Mouse (Mus musculus) intestine, postnatal 0 days (tissue): Measurements from ENCODE around the gene Acp6. TPM values are rescaled to one million over a fixed set of nuclear protein-coding genes. Genes with fewer than 3 reads are reported as not detected.
A peak's percentile ranks its signal among the peaks of the same experiment; 100 is the strongest.
"Not testable (repeated sequence)": the region's sequence is repeated elsewhere in the genome, so short reads cannot be mapped to it uniquely, and the experiment has no call there.

ENCODE experiments used
- ATAC-seq: fragments of 200-750 bp; cut with Nextera tagmentation; 2 replicates; pipeline ENCODE4 v1.8.0; 2017; ENCODE audit warnings: mild to moderate bottlenecking, moderate TSS enrichment, moderate library complexity
- H3K27ac ChIP-seq: fragments of 300-500 bp; sonication (generic); 2 replicates; pipeline ENCODE4 v1.5.1; 2014; ENCODE audit warnings: mild to moderate bottlenecking, low read depth, low read length, moderate library complexity
- H3K27me3 ChIP-seq: fragments of 300-500 bp; sonication (generic); replicated peaks from 2 replicates; pipeline ENCODE4 v1.6.1; 2014; ENCODE audit warnings: low read length, mixed read lengths; ENCODE audit not compliant: control insufficient read depth, insufficient read depth
- H3K36me3 ChIP-seq: fragments of 300-500 bp; sonication (generic); 2 replicates; pipeline ENCODE4 v1.6.1; 2014; ENCODE audit warnings: mild to moderate bottlenecking, moderate library complexity; ENCODE audit not compliant: control insufficient read depth, insufficient read depth
- H3K4me1 ChIP-seq: fragments of 300-500 bp; sonication (generic); replicated peaks from 2 replicates; pipeline ENCODE4 v1.6.1; 2014; ENCODE audit warnings: antibody characterized with exemption, low read length, mixed read lengths; ENCODE audit not compliant: control insufficient read depth, insufficient read depth
- H3K4me2 ChIP-seq: fragments of 300-500 bp; sonication (generic); replicated peaks from 2 replicates; pipeline ENCODE4 v1.6.1; 2014; ENCODE audit warnings: low read depth, mild to moderate bottlenecking, moderate library complexity
- H3K4me3 ChIP-seq: fragments of 300-500 bp; sonication (generic); 2 replicates; pipeline ENCODE4 v1.5.1; 2014; ENCODE audit warnings: low read depth, low read length
- H3K9ac ChIP-seq: fragments of 300-500 bp; sonication (generic); 2 replicates; pipeline ENCODE4 v1.6.1; 2014; ENCODE audit warnings: mild to moderate bottlenecking, low read depth, low read length
- H3K9me3 ChIP-seq: fragments of 300-500 bp; sonication (generic); 2 replicates; pipeline ENCODE4 v1.6.1; 2016; ENCODE audit warnings: mixed run types; ENCODE audit not compliant: control insufficient read depth
- CTCF ChIP-seq: sonication (generic); IDR thresholded peaks from 2 replicates; pipeline ENCODE4 v1.5.1; 2016; ENCODE audit warnings: low read depth, mild to moderate bottlenecking, control low read depth, antibody characterized with exemption, moderate library complexity
- WGBS: fragments of 180-500 bp; shearing (Covaris S2); extraction: QIAGEN DNeasy Blood & Tissue Kit; methylation state at CpG from one replicate; pipeline ENCODE4 v1.1.7; 2014; 5-methylcytosine and 5-hydroxymethylcytosine counted together
- polyA plus RNA-seq: library from polyadenylated mRNA; unstranded; fragments of >200 nt; fragmentation: Nextera tagmentation; extraction: Ambion mirVana; gene quantifications from 2 replicates; pipeline ENCODE4 v1.2.1, GENCODE M21; 2015

Gene Acp6
- polyA plus RNA-seq: 33.1 and 37.5 TPM in 2 replicates

- H3K4me2 ChIP-seq: peak within 1 kb of the TSS; percentile 85
- H3K27me3 ChIP-seq: no peaks in the 10 kb centered on the region
- peak; percentile 88 for ATAC-seq
- H3K27ac ChIP-seq: peak within 1 kb of the TSS; percentile 71
- no peaks in the 10 kb centered on the region for H3K36me3 ChIP-seq
- peak within 1 kb of the TSS; percentile 52 for H3K9ac ChIP-seq
- WGBS: under 1% methylated on average over 54 of the region's 54 CpGs
- peaks cover 4% of the 10 kb centered on the region; the same call in 1 of the 2 replicates for H3K4me1 ChIP-seq
- H3K4me3 ChIP-seq: peak within 1 kb of the TSS; percentile 59
- no peaks in the 10 kb centered on the region for H3K9me3 ChIP-seq
- TF ChIP-seq CTCF: no peak
Observed at GRCm38 (mm10) chr3:97158611-97159508, at the start of gene Acp6. TSS of gene Acp6 (plus strand) at chr3:97158777.

GRCm38 (mm10) chr3:97117511-97117910 is 41.1 kb upstream of the Acp6 start:
- no peak for ATAC-seq
- H3K4me2 ChIP-seq: no peak overlapping the region
- H3K27me3 ChIP-seq: no peaks in the 10 kb centered on the region
- 87% methylated on average over 6 of the region's 6 CpGs for WGBS
- H3K9ac ChIP-seq: no peak overlapping the region
- no peaks in the 10 kb centered on the region for H3K36me3 ChIP-seq
- H3K9me3 ChIP-seq: no peaks in the 10 kb centered on the region
- no peak overlapping the region for H3K4me3 ChIP-seq
- no peaks in the 10 kb centered on the region for H3K4me1 ChIP-seq
- H3K27ac ChIP-seq: no peak overlapping the region
- no peak for TF ChIP-seq CTCF

- Histone ChIP-seq H3K4me2 (no peak overlapping the region), H3K27me3 (no peaks in the 10 kb centered on the region), H3K27ac (no peak overlapping the region), H3K9me3 (no peaks in the 10 kb centered on the region), H3K4me1 (no peaks in the 10 kb centered on the region), H3K9ac (no peak overlapping the region), H3K4me3 (no peak overlapping the region), H3K36me3 (no peaks in the 10 kb centered on the region)
- WGBS: 61% methylated on average over 12 of the region's 12 CpGs
- no peak for ATAC-seq
- TF ChIP-seq CTCF: peak; percentile 39; the same call in 1 of the 2 replicates
Observed at GRCm38 (mm10) chr3:97118313-97118712, 40.3 kb upstream of the Acp6 start.

DNA sequence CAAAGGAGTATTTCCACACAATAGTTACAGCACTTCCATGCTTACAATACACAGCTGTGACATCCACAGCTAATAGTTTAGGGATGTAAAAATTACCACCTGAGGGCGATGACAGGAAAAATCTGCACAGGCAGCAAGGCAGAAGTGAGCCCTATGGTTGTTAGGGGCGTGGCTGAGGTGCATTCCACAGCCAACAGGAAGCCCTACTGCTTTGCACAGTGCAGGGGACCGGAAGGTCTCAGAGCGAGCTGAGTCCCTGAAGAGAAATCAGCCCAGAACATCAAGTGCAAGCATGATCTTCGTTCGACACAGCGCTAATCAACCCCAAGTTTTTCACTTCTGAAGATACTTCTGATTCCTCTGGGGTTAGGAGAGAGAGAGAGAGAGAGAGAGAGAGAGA is 34.4 kb upstream of the Acp6 start:
- H3K36me3 ChIP-seq: no peaks in the 10 kb centered on the region
- no peak overlapping the region for H3K27ac ChIP-seq
- ATAC-seq: no peak
- no peaks in the 10 kb centered on the region for H3K27me3 ChIP-seq
- 29% methylated on average over 7 of the region's 7 CpGs for WGBS
- TF ChIP-seq CTCF: 0 out of 2 replicates have a peak, but pooled peaks have one; percentile 21
- no peak overlapping the region for H3K4me3 ChIP-seq
- H3K4me2 ChIP-seq: no peak overlapping the region
- no peaks in the 10 kb centered on the region for H3K9me3 ChIP-seq
- no peaks in the 10 kb centered on the region for H3K4me1 ChIP-seq
- no peak overlapping the region for H3K9ac ChIP-seq

GRCm38 (mm10) chr3:97129410-97129809 is 29.2 kb upstream of the Acp6 start:
- Histone ChIP-seq H3K9ac (no peak overlapping the region), H3K27ac (no peak overlapping the region), H3K36me3 (no peaks in the 10 kb centered on the region), H3K4me1 (no peaks in the 10 kb centered on the region), H3K27me3 (no peaks in the 10 kb centered on the region), H3K4me3 (no peak overlapping the region), H3K9me3 (no peaks in the 10 kb centered on the region), H3K4me2 (no peak overlapping the region)
- WGBS: 67% methylated on average over 4 of the region's 4 CpGs
- TF ChIP-seq CTCF: peak; percentile 63
- ATAC-seq: peak; percentile 72

DNA sequence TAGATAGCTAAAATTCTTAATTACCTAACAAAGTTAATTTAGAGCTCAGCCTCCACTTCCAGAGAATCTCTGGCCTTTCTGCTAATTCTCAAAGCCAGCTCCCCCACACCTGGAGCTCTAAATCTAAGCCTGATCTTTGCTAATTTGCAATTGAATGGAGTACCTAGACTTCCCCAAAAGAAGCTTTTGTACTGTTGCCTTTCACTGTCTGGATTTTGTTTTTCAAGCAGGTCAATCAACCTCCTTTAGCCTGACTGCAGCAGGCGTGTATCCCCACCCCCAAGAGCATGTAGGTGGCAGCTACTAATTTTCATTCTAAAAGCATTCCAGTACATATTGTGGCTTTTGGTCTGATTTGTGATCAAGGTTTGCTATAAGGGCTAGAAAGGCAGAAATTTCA is 20.9 kb upstream of the Acp6 start:
- not testable (repeated sequence) for H3K4me1 ChIP-seq, H3K4me3 ChIP-seq, H3K27ac ChIP-seq, H3K9ac ChIP-seq, H3K4me2 ChIP-seq, H3K27me3 ChIP-seq, H3K36me3 ChIP-seq, ATAC-seq, H3K9me3 ChIP-seq
- 85% methylated on average over 1 of the region's 1 CpGs for WGBS
